Mouse (Mus musculus) lung, postnatal 0 days (tissue): ENCODE results near the gene Ccdc60. TPM values are rescaled to one million over a fixed set of nuclear protein-coding genes. Genes with fewer than 3 reads are reported as not detected.
"Not testable (repeated sequence)": the region's sequence is repeated elsewhere in the genome, so short reads cannot be mapped to it uniquely, and the experiment has no call there.

Source experiments
- ATAC-seq: fragments of 200-750 bp; cut with Nextera tagmentation; 2 replicates; pipeline ENCODE4 v1.8.0; 2017; ENCODE audit warnings: moderate library complexity
- DNase-seq: peaks from one replicate; pipeline ENCODE4 v3.0.0-alpha.2; 2016; ENCODE audit warnings: low spot score
- H3K27ac ChIP-seq: fragments of 300-500 bp; sonication (generic); 2 replicates; pipeline ENCODE4 v1.5.1; 2014; ENCODE audit warnings: antibody characterized with exemption, mild to moderate bottlenecking, low read length, mixed read lengths
- H3K27me3 ChIP-seq: fragments of 300-500 bp; sonication (generic); replicated peaks from 2 replicates; pipeline ENCODE4 v1.6.1; 2014; ENCODE audit warnings: low read length, mixed read lengths; ENCODE audit not compliant: insufficient read depth
- H3K36me3 ChIP-seq: fragments of 300-500 bp; sonication (generic); 2 replicates; pipeline ENCODE4 v1.6.1; 2014; ENCODE audit warnings: low read length, mixed read lengths; ENCODE audit not compliant: insufficient read depth
- H3K4me1 ChIP-seq: fragments of 300-500 bp; sonication (generic); 2 replicates; pipeline ENCODE4 v1.6.1; 2014; ENCODE audit warnings: antibody characterized with exemption, low read depth, low read length, mixed read lengths; ENCODE audit not compliant: insufficient read depth
- H3K4me2 ChIP-seq: fragments of 300-500 bp; sonication (generic); replicated peaks from 2 replicates; pipeline ENCODE4 v1.6.1; 2014; ENCODE audit warnings: low read depth, mild to moderate bottlenecking, low read length, moderate library complexity, mixed read lengths
- H3K4me3 ChIP-seq: fragments of 300-500 bp; sonication (generic); 2 replicates; pipeline ENCODE4 v1.5.1; 2014; ENCODE audit warnings: low read depth, low read length
- H3K9ac ChIP-seq: fragments of 300-500 bp; sonication (generic); replicated peaks from 2 replicates; pipeline ENCODE4 v1.6.1; 2014; ENCODE audit warnings: low read depth, mild to moderate bottlenecking
- H3K9me3 ChIP-seq: fragments of 300-500 bp; sonication (generic); 2 replicates; pipeline ENCODE4 v1.6.1; 2016; ENCODE audit warnings: low read length, mixed read lengths
- CTCF ChIP-seq: IDR thresholded peaks from 2 replicates; pipeline ENCODE4 v1.5.1; 2016; ENCODE audit warnings: antibody characterized with exemption, mild to moderate bottlenecking
- EP300 ChIP-seq: IDR thresholded peaks from 2 replicates; pipeline ENCODE4 v1.6.1; 2016; ENCODE audit warnings: antibody characterized with exemption, mild to moderate bottlenecking, control low read depth
- WGBS: fragments of 180-500 bp; shearing (Covaris S2); extraction: QIAGEN DNeasy Blood & Tissue Kit; methylation state at CpG from one replicate; pipeline ENCODE4 v1.1.7; 2014; 5-methylcytosine and 5-hydroxymethylcytosine counted together
- polyA plus RNA-seq: library from polyadenylated mRNA; unstranded; fragments of >200 nt; fragmentation: Nextera tagmentation; extraction: Ambion mirVana; gene quantifications from 2 replicates; pipeline ENCODE4 v1.2.1, GENCODE M21; 2015

Gene Ccdc60
- polyA plus RNA-seq, 1 experiment from 2014 or later: 1.3 TPM

- no peak for ATAC-seq
- Histone ChIP-seq H3K4me1 (no peaks in the 10 kb centered on the region), H3K36me3 (no peaks in the 10 kb centered on the region), H3K9ac (no peak overlapping the region), H3K9me3 (no peaks in the 10 kb centered on the region), H3K27ac (no peak overlapping the region), H3K4me3 (no peak overlapping the region), H3K27me3 (no peaks in the 10 kb centered on the region), H3K4me2 (no peak overlapping the region)
- WGBS: 13% methylated on average over 2 of the region's 2 CpGs
- no peak for DNase-seq
- TF ChIP-seq CTCF: no peak
- TF ChIP-seq EP300: no peak
Observed at GRCm38 (mm10) chr5:116154811-116155210, 134.0 kb downstream of the Ccdc60 start.

GRCm38 (mm10) chr5:116146446-116146845, 142.3 kb downstream of the Ccdc60 start:
- not testable (repeated sequence) for H3K27ac ChIP-seq, H3K4me3 ChIP-seq, H3K27me3 ChIP-seq, H3K4me1 ChIP-seq, DNase-seq, H3K36me3 ChIP-seq, ATAC-seq, H3K9ac ChIP-seq, H3K9me3 ChIP-seq, H3K4me2 ChIP-seq

GRCm38 (mm10) chr5:116144711-116145110, 144.1 kb downstream of the Ccdc60 start:
- H3K27me3 ChIP-seq: no peaks in the 10 kb centered on the region
- no peak for TF ChIP-seq CTCF
- TF ChIP-seq EP300: no peak

GRCm38 (mm10) chr5:116140682-116141081, 148.1 kb downstream of the Ccdc60 start:
- Histone ChIP-seq H3K4me2 (no peak overlapping the region), H3K4me1 (no peaks in the 10 kb centered on the region), H3K27me3 (no peaks in the 10 kb centered on the region), H3K27ac (no peak overlapping the region), H3K36me3 (no peaks in the 10 kb centered on the region), H3K4me3 (no peak overlapping the region), H3K9ac (no peak overlapping the region), H3K9me3 (no peaks in the 10 kb centered on the region)
- ATAC-seq (no peak), DNase-seq (no peak)
- TF ChIP-seq EP300 (no peak), CTCF (no peak)
- WGBS: 18% methylated on average over 2 of the region's 2 CpGs

More at GRCm38 (mm10) chr5:116144711-116145110, 144.1 kb downstream of the Ccdc60 start:
- no peak overlapping the region for H3K4me3 ChIP-seq
- no peaks in the 10 kb centered on the region for H3K36me3 ChIP-seq
- no peak overlapping the region for H3K27ac ChIP-seq
- H3K9ac ChIP-seq: no peak overlapping the region
- 66% methylated on average over 12 of the region's 12 CpGs for WGBS
- H3K4me2 ChIP-seq: no peak overlapping the region
- ATAC-seq: no peak
- H3K9me3 ChIP-seq: no peaks in the 10 kb centered on the region
- no peak for DNase-seq
- no peaks in the 10 kb centered on the region for H3K4me1 ChIP-seq

- Histone ChIP-seq H3K36me3 (no peaks in the 10 kb centered on the region), H3K9ac (no peak overlapping the region), H3K4me3 (no peak overlapping the region), H3K4me2 (no peak overlapping the region), H3K4me1 (no peaks in the 10 kb centered on the region), H3K9me3 (no peaks in the 10 kb centered on the region), H3K27me3 (no peaks in the 10 kb centered on the region), H3K27ac (no peak overlapping the region)
- 11% methylated on average over 11 of the region's 11 CpGs for WGBS
- DNase-seq: peak; percentile 89
- ATAC-seq: peak; percentile 57
- TF ChIP-seq CTCF (peak; percentile 96), EP300 (no peak)
Observed at GRCm38 (mm10) chr5:116123344-116123743, 165.4 kb downstream of the Ccdc60 start.

GRCm38 (mm10) chr5:116116567-116116966, 172.2 kb downstream of the Ccdc60 start:
- H3K4me1 ChIP-seq: no peaks in the 10 kb centered on the region
- H3K9me3 ChIP-seq: no peaks in the 10 kb centered on the region
- H3K4me2 ChIP-seq: no peak overlapping the region
- DNase-seq: peak; percentile 46
- H3K27ac ChIP-seq: no peak overlapping the region
- H3K27me3 ChIP-seq: no peaks in the 10 kb centered on the region
- peak; percentile 93 for TF ChIP-seq CTCF
- no peak for TF ChIP-seq EP300
- WGBS: 32% methylated on average over 9 of the region's 9 CpGs
- no peak overlapping the region for H3K9ac ChIP-seq
- peak; percentile 20; the same call in 1 of the 2 replicates for ATAC-seq
- H3K36me3 ChIP-seq: no peaks in the 10 kb centered on the region
- no peak overlapping the region for H3K4me3 ChIP-seq

- peak; percentile 57 for ATAC-seq
- Histone ChIP-seq H3K9ac (no peak overlapping the region), H3K9me3 (no peaks in the 10 kb centered on the region), H3K4me1 (no peaks in the 10 kb centered on the region), H3K27ac (peak overlapping the region; percentile 26; the same call in 1 of the 2 replicates), H3K4me2 (no peak overlapping the region), H3K36me3 (no peaks in the 10 kb centered on the region), H3K27me3 (no peaks in the 10 kb centered on the region), H3K4me3 (no peak overlapping the region)
- peak; percentile 60 for DNase-seq
- 28% methylated on average over 4 of the region's 4 CpGs for WGBS
- no peak for TF ChIP-seq CTCF
Observed at GRCm38 (mm10) chr5:116116110-116116509, 172.7 kb downstream of the Ccdc60 start.
